7 mouse cellular contexts compared by ENCODE assay signal in the genomic region with DNA sequence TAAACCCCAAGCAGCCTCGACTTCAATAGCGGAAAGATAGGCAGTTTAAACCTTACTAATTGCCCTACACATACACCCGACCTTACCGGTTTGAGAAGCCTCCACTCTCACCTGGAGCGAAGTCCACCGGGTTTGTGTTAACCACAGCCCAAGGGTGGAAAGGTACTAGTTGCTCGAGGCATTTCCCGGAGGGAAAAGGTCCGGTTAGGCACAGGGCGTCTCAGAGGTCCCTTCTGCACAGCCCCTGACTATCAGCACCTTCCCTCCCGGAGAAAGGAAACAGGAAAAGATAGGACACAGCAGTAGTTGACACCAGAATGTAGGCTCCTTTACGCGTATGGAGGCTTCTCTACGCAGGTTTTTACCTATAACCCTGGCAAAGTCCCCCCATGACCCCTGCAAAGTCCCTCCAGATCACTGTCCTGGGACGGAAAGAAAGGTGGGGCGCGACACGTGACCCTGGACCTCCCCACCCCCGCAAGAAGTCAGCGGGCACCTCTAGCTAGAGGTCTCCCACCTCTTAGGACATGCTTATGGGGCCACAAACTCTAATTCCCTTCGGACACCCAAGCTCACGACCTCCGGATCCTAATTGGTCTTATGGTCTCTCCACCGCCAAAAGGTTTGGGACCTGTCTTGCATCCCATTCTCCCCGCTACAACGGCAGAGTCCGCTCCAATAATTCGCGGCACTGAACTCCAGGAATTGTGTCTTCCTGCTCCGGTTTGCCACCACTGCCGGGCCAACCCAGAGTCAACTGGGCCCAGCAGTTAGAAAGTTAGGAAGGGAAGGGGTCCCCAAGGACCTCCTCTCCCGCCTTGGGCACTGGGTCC. TPM values are rescaled to one million over a fixed set of nuclear protein-coding genes. Genes with fewer than 3 reads are reported as not detected.
DNase-seq lines count a peak whose midpoint lies in the region; ATAC-seq and TF ChIP-seq lines count a peak whose summit lies in the region.

No protein-coding gene starts in this region.

- no peaks in the 10 kb centered on the region for H3K27me3 ChIP-seq in intestine, embryonic 14.5 days (replicated peaks; ENCODE audit: control insufficient read depth, insufficient read depth, low read length)
- no peaks in the 10 kb centered on the region for H3K27me3 ChIP-seq in liver, postnatal 0 days (ENCODE audit: insufficient read depth, low read length)

- DNase-seq in 3134 (ENCODE audit: extremely low read depth, insufficient read length, low spot score) (peak; percentile 28), A20 (ENCODE audit: low read depth, low spot score) (peak; percentile 45)
- DNase-seq in intestine, embryonic 14.5 days (ENCODE audit: low spot score), result peak; percentile 65
- no peak for DNase-seq in liver, postnatal 0 days
- no peak for DNase-seq in layer of hippocampus, postnatal 14 days (ENCODE audit: low spot score in 2 of 2)
- DNase-seq in left cerebral cortex, postnatal 4 days, result no peak

- no peaks in the 10 kb centered on the region; the same call in 1 of the 2 replicates for H3K4me1 ChIP-seq in embryonic fibroblast, embryonic 13.5 days (ENCODE audit: control insufficient read depth, insufficient read depth, low read length)
- H3K4me1 ChIP-seq in intestine, embryonic 14.5 days (replicated peaks; ENCODE audit: control insufficient read depth, insufficient read depth, low read length), result peaks cover 6% of the 10 kb centered on the region; the same call in 1 of the 2 replicates
- H3K4me1 ChIP-seq in liver, postnatal 0 days (ENCODE audit: insufficient read depth), result peaks cover 15% of the 10 kb centered on the region

- H3K4me2 ChIP-seq in intestine, embryonic 14.5 days (ENCODE audit: low read length), result peak overlapping the region; percentile 97
- peak overlapping the region; percentile 78 for H3K4me2 ChIP-seq in liver, postnatal 0 days (ENCODE audit: low read depth, low read length)

- 1% methylated on average over 32 of the region's 32 CpGs for WGBS in intestine, embryonic 14.5 days
- WGBS in liver, postnatal 0 days (ENCODE audit: insufficient replicate concordance), result under 1% methylated on average over 32 of the region's 32 CpGs

- H3K9ac ChIP-seq in intestine, embryonic 14.5 days (ENCODE audit: low read length), result peak overlapping the region; percentile 80
- peak overlapping the region; percentile 56 for H3K9ac ChIP-seq in liver, postnatal 0 days (replicated peaks)

- no peaks in the 10 kb centered on the region for H3K36me3 ChIP-seq in intestine, embryonic 14.5 days (ENCODE audit: control insufficient read depth, insufficient read depth, low read length)
- no peaks in the 10 kb centered on the region for H3K36me3 ChIP-seq in liver, postnatal 0 days (replicated peaks; ENCODE audit: insufficient read depth, low read length)

- ATAC-seq in intestine, embryonic 14.5 days (replicated peaks; ENCODE audit: low FRiP score, low TSS enrichment, low read depth), result no peak
- no peak for ATAC-seq in liver, postnatal 0 days

- H3K4me3 ChIP-seq in embryonic fibroblast, embryonic 13.5 days (ENCODE audit: insufficient read depth, low read length), result peak overlapping the region; percentile 95
- H3K4me3 ChIP-seq in intestine, embryonic 14.5 days (ENCODE audit: low read depth, low read length), result peak overlapping the region; percentile 77
- H3K4me3 ChIP-seq in liver, postnatal 0 days (ENCODE audit: low read depth, low read length), result peak overlapping the region; percentile 61

- H3K9me3 ChIP-seq in intestine, embryonic 14.5 days (ENCODE audit: control insufficient read depth, low read length), result no peaks in the 10 kb centered on the region
- no peaks in the 10 kb centered on the region for H3K9me3 ChIP-seq in liver, postnatal 0 days (ENCODE audit: low read length)

- TF ChIP-seq EP300 in liver, postnatal 0 days (IDR thresholded peaks at IDR 0.05; ENCODE audit: low read depth), result no peak

- no peak for TF ChIP-seq CTCF in embryonic fibroblast, embryonic 13.5 days (IDR thresholded peaks at IDR 0.05; ENCODE audit: borderline replicate concordance, insufficient read depth, low read length)
- no peak for TF ChIP-seq CTCF in liver, postnatal 0 days (IDR thresholded peaks at IDR 0.05; ENCODE audit: low read depth)

- intact Hi-C loops in left cerebral cortex, postnatal 4 days (cut with DNase I), result no loop called here

- H3K27ac ChIP-seq in embryonic fibroblast, embryonic 13.5 days (ENCODE audit: insufficient read depth, low read length), result peak overlapping the region; percentile 11; the same call in 1 of the 2 replicates
- H3K27ac ChIP-seq in intestine, embryonic 14.5 days (ENCODE audit: low read depth), result no peak overlapping the region; the same call in 1 of the 2 replicates
- peak overlapping the region; percentile 75 for H3K27ac ChIP-seq in liver, postnatal 0 days (ENCODE audit: low read depth)

- no peak for TF ChIP-seq POLR2A in embryonic fibroblast, embryonic 13.5 days (IDR thresholded peaks at IDR 0.05; ENCODE audit: low read depth, low read length)

RNA-seq across cellular contexts. Expression of gene Akap1, which starts 1.1 kb away (rescaled TPM):
- 24.2 and 25.5 TPM in 2 replicates for polyA plus RNA-seq in embryonic fibroblast, embryonic 13.5 days (2011; ENCODE audit: insufficient read length, low read depth, missing spikeins)
- 26.7 and 28.2 TPM in 2 replicates for polyA plus RNA-seq in intestine, embryonic 14.5 days (2014; fragmentation: Nextera tagmentation; extraction: Ambion mirVana)
- polyA plus RNA-seq in liver, postnatal 0 days (2015; fragmentation: Nextera tagmentation; extraction: Ambion mirVana), result 14.2 and 14.5 TPM in 2 replicates
- 10 to 100 TPM; 38.9 to 39.8 TPM for total RNA-seq in layer of hippocampus, postnatal 14 days (2021)
- 10 to 100 TPM; 52.9 to 55.4 TPM for total RNA-seq in left cerebral cortex, postnatal 4 days (2021)

Comparison
In these comparisons a context has a peak if more than half of its experiments do, and no peak if none do; other contexts are left out.
1. DNase-seq: peak in 3134 (single experiment), A20 (single experiment) and intestine, embryonic 14.5 days (single experiment); none in liver, postnatal 0 days (single experiment), layer of hippocampus, postnatal 14 days (0 of 2) and left cerebral cortex, postnatal 4 days (single experiment).
2. Peak in every context shown above with its lines, with median percentiles within 50 percentile points of each other: H3K4me3 ChIP-seq.